Mouse (Mus musculus) left cerebral cortex, adult 11 months (tissue): ENCODE results near the gene Tbc1d10b.
"Not testable (repeated sequence)": the region's sequence is repeated elsewhere in the genome, so short reads cannot be mapped to it uniquely, and the experiment has no call there.

Source experiments
- DNase-seq: peaks from one replicate; pipeline ENCODE4 v3.0.0; 2022; ENCODE audit warnings: low spot score

Tbc1d10b gene

GRCm38 (mm10) chr7:127208295-127208552 is at the start of gene Tbc1d10b:
Tbc1d10b (minus strand) TSS chr7:127208468.
- DNase-seq, result no peak

GRCm38 (mm10) chr7:127256518-127256917 is 48.2 kb upstream of the Tbc1d10b start:
- DNase-seq, result no peak

GRCm38 (mm10) chr7:127255965-127256364 is 47.7 kb upstream of the Tbc1d10b start:
- no peak for DNase-seq

GRCm38 (mm10) chr7:127255008-127255407 is 46.7 kb upstream of the Tbc1d10b start:
- DNase-seq, result no peak

GRCm38 (mm10) chr7:127253821-127254769 is 45.8 kb upstream of the Tbc1d10b start:
- peak; percentile 89 for DNase-seq

- no peak for DNase-seq
These were observed 45.1 kb upstream of the Tbc1d10b start for GRCm38 (mm10) chr7:127253341-127253740.

- no peak for DNase-seq
These were observed 44.1 kb upstream of the Tbc1d10b start for GRCm38 (mm10) chr7:127252414-127252813.

- DNase-seq, result not testable (repeated sequence)
These were observed 42.2 kb upstream of the Tbc1d10b start for GRCm38 (mm10) chr7:127250511-127250910.

GRCm38 (mm10) chr7:127244658-127245510 is 36.6 kb upstream of the Tbc1d10b start:
- no peak for DNase-seq

GRCm38 (mm10) chr7:127243870-127244657 is 35.8 kb upstream of the Tbc1d10b start, which contains the start of gene Zfp771:
Zfp771 (plus strand) TSS chr7:127244274.
- peak; percentile 89 for DNase-seq

- DNase-seq, result no peak
These were observed 35.1 kb upstream of the Tbc1d10b start for GRCm38 (mm10) chr7:127243361-127243867.

- DNase-seq, result no peak
These were observed 26.5 kb upstream of the Tbc1d10b start for GRCm38 (mm10) chr7:127234777-127235176.

GRCm38 (mm10) chr7:127233765-127234164 is 25.5 kb upstream of the Tbc1d10b start:
- no peak for DNase-seq

GRCm38 (mm10) chr7:127233368-127233749 is 25.1 kb upstream of the Tbc1d10b start:
- no peak for DNase-seq

- DNase-seq, result peak; percentile 68
These were observed 24.5 kb upstream of the Tbc1d10b start, which contains the start of the genes Zfp553 and Sept1 for GRCm38 (mm10) chr7:127232622-127233367. Zfp553 (plus strand) TSS chr7:127233061. Sept1 (minus strand) TSS chr7:127233130.

- DNase-seq, result no peak
These were observed 23.8 kb upstream of the Tbc1d10b start for GRCm38 (mm10) chr7:127231826-127232621.

GRCm38 (mm10) chr7:127231376-127231775 is 23.1 kb upstream of the Tbc1d10b start:
- no peak for DNase-seq

- no peak for DNase-seq
These were observed 20.5 kb upstream of the Tbc1d10b start for GRCm38 (mm10) chr7:127228615-127229303.
